Mouse (Mus musculus) adrenal gland (tissue): ENCODE results near the gene Nradd.

Experiments used
- intact Hi-C: fragments of 180-260 bp; cut with DNase I; formaldehyde crosslinking; loops from one replicate; pipeline ENCODE4 v1.15.1; 2025
- long read RNA-seq, 2 experiments: library from polyadenylated mRNA; unstranded; transcript quantifications; one replicate each; pipeline ENCODE4 v2.0.0; 2020; ENCODE audit warnings: borderline replicate concordance in 1 of 2; ENCODE audit not compliant: insufficient replicate concordance in 1 of 2

Nradd gene
- long read RNA-seq, experiment 1, transcript Nradd-201 (5 exons, 1,223 nt) = major isoform, 8 of 8 reads
- long read RNA-seq, experiment 1, partial matches to known transcripts = 0 of 8 reads
- long read RNA-seq, experiment 1, other reads (novel, unspliced or antisense) = 0 of 8 reads
- long read RNA-seq, experiment 2, transcript Nradd-201 (5 exons, 1,223 nt) = major isoform, 7 of 8 reads
- long read RNA-seq, experiment 2, partial matches to known transcripts = 0 of 8 reads
- long read RNA-seq, experiment 2, other reads (novel, unspliced or antisense) = 0 of 8 reads

- intact Hi-C loops = no loop called here
These were observed at the start of gene Nradd for GRCm38 (mm10) chr9:110624361-110625166. Gene Nradd (minus strand): TSS chr9:110624452.

- intact Hi-C loops = no loop called here
These were observed 49.0 kb upstream of the Nradd start for GRCm38 (mm10) chr9:110673107-110673752.

DNA sequence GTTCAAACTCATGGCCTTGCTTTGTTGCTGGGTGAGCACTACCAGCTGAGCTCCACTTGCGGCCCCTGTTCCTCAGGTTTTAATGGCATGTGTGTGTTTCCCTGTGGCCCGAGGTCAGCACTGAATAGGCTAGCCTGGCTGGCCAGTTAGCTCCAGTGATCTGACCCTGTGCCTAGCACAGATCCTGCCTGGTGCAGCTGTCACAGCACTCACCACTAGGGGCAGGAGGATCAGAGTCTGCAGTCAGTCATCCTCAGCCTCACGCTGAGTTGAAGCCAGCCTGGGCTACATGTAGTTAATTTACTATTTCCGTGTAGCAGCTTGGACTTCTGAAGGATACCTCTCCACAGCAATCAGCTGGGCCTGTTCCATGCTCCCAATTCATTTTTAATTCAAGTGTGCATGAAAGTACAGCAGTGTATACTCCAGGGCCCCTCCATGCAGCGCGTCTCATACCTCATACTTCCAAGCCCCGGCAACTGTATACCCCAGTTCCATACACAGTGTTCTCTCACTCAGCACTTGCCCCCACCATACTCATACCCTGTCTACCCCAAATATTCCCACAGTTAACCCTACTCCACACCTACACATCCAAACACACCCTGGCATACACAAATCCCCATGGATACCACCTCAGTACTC is 48.3 kb upstream of the Nradd start:
- intact Hi-C loops = no loop called here

GRCm38 (mm10) chr9:110669785-110670184 is 45.5 kb upstream of the Nradd start:
- intact Hi-C loops = no loop called here

DNA sequence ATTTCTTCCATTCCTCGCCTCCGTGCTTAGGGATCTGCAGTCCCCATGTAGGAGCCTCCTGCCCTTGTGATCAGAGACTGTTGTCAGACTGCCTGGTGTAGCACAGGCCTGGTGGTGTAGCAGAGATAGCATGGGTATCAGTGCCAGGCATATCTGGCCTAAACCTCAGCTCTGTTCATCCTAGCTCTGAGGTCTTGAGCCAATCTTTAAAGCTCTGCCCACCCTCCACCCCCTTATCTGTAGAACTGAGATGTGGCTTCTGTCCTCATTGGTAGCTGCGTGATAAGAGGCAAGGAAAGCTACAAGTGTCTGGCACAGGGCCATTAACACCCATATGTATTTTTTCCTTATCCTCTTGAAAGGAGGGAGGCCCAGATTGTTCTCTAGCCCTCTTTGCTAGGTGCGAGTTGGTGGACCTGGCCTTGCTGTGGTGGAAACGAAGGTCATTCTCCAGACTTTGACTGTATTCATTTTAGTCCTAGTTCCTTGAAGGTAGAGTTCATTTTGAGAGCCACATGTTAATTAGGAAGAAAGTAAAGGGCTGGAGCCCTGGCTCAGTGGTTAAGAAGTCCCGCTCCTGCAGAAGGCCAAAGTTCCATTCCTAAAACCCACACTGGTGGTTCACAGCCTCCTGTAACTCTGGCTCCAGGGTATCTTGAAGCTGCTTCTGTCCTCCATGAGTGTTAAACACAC is 44.5 kb upstream of the Nradd start:
- intact Hi-C loops = no loop called here

- intact Hi-C loops = no loop called here
These were observed 43.1 kb upstream of the Nradd start for GRCm38 (mm10) chr9:110667219-110667836.

DNA sequence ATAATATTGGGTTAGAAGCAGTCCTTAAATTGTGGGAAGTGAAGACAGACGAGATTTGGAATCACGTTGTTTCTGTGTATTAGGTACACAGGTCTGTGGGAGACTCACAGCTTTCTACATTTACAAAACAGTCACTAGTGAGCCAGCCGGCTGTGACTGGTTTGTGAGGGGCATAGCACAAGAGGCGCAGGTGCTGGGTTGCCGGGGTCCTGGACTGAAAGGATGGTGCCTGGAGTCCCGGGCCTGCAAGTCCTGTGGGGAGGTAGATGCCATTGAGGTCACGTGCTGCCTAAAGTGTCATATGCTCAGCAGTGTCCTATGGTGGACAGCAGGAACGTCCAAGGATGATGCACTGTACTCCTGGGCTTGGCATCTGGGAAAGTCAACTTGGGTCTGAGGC is 42.1 kb upstream of the Nradd start:
- intact Hi-C loops = no loop called here

DNA sequence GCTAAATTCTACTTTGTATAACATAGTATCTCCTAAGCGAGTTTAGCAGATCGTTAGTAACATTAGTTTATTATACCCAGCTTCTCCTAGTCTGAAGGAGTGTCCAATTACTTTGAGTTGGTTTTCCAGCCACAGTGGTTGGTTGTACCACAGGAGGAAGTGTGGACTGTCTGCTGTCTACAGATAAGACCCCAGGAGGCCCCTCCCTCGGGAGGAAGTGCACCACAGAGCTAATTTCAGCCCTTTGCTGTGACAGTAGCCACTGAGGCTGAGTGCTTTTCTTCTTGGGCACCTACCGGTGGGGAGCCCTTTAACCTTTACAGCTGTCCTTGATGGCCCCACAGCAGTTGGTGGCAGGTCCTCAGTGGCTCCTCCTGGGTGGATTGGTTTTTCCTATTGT is 41.7 kb upstream of the Nradd start:
- intact Hi-C loops = no loop called here

- intact Hi-C loops = no loop called here
These were observed 38.6 kb upstream of the Nradd start for GRCm38 (mm10) chr9:110662844-110663243.

- intact Hi-C loops = no loop called here
These were observed 36.8 kb upstream of the Nradd start for GRCm38 (mm10) chr9:110660856-110661612.

GRCm38 (mm10) chr9:110660208-110660607 is 36.0 kb upstream of the Nradd start:
- intact Hi-C loops = no loop called here

- intact Hi-C loops = no loop called here
These were observed 35.3 kb upstream of the Nradd start for GRCm38 (mm10) chr9:110659521-110659920.

DNA sequence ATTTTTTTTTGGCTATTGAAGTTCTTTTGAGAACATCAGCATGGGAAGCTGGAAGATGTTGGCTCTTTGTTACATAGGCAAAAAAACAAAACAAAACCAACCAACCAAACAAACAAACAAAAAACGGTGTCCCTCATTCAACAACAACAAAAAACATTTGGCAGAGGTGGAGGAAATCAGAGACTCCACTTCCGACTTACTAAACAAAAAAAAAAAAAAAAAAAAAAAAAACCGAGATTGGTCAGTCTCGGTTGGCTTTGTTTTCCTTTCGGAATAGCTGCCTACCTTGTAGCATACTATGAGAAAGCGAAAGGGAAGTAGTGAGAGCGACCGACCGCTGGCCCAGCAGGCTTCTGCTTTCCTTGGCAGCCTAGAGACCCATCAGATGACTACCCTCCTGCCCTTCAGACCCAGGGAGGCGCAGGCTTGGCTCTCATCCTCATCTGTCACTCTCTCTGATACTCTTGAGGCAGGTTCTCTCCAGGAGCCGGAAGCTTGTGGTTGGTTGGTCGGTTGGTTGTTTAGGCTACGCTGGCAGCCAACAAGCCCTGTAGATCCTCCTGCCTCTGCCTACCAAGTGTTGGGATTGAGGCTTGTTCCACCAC is 33.3 kb upstream of the Nradd start:
- intact Hi-C loops = no loop called here

- intact Hi-C loops = no loop called here
These were observed 32.3 kb upstream of the Nradd start, which contains the start of gene Ccdc12 for GRCm38 (mm10) chr9:110656249-110657221. Gene Ccdc12 (plus strand): TSS chr9:110656503.

GRCm38 (mm10) chr9:110655651-110656007 is 31.4 kb upstream of the Nradd start:
- intact Hi-C loops = no loop called here

GRCm38 (mm10) chr9:110654726-110655650 is 30.7 kb upstream of the Nradd start:
- intact Hi-C loops = no loop called here
